Mouse (Mus musculus) v-Abl transformed pro-B cells (cell line): ENCODE data around the gene Pabpc4l.
"Not testable (repeated sequence)": the region's sequence is repeated elsewhere in the genome, so short reads cannot be mapped to it uniquely, and the experiment has no call there.

Source experiments
- in situ Hi-C, 2 experiments: fragments of 400-800 bp; cut with MboI; formaldehyde crosslinking; loops; one replicate each; pipeline ENCODE4 v1.15.1; 2025; ENCODE audit not compliant: unreplicated experiment in 2 of 2

The Pabpc4l gene

DNA sequence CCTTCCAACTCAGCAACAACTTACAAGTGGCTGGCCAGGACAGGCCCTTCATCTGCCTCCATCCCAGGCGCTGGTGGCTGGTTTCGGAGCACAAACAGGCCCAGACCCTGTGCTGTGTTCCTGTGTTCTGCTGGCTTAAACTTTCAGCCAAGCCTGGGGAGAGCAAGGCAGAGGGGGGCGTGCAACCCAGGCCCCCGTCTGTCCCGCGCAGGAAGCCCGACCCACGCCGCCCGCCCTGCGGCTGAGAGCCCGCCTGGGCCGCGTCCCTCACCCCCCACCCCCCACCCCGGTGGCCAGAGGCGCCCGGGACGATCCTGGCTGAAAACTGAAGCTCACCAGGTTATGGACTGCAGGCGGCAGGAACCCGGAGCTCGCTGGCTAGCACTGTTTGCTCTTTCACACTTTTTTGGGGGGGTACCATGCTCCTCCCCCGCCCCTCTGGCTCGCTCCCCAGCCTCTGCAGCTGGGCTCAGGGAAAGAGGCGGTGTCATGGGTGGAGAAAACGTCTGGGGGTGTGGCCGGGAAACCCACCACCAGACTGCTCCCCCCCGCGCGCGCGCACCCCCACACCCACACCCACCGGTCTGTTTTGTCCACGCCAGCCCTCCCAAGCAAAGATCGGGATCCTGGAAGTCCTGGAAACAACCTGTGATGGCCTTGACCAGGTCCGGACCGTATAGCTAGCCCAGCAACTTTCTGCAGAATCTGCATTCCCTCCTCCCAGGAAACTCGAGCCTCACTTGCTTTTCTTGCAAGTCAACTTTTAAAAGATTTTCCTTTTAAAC, at the start of gene Pabpc4l:
Gene Pabpc4l (minus strand): TSS at position 739 of the 785 bp plus-strand sequence.
- in situ Hi-C loops, result no loop called here

DNA sequence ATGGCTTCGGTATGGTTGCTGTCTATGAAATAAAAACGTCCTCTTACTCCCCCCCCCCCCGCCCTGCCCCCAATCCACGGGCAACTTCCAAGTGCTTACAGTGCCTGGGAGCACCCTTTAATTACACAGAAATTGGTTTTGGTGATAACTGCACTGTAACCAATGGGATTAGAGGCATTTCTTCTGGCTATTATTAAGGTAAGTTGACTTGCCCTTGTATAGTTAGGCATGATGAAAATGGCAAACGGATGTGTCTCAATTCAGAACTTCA, 42.9 kb upstream of the Pabpc4l start:
- in situ Hi-C loops, result no loop called here

DNA sequence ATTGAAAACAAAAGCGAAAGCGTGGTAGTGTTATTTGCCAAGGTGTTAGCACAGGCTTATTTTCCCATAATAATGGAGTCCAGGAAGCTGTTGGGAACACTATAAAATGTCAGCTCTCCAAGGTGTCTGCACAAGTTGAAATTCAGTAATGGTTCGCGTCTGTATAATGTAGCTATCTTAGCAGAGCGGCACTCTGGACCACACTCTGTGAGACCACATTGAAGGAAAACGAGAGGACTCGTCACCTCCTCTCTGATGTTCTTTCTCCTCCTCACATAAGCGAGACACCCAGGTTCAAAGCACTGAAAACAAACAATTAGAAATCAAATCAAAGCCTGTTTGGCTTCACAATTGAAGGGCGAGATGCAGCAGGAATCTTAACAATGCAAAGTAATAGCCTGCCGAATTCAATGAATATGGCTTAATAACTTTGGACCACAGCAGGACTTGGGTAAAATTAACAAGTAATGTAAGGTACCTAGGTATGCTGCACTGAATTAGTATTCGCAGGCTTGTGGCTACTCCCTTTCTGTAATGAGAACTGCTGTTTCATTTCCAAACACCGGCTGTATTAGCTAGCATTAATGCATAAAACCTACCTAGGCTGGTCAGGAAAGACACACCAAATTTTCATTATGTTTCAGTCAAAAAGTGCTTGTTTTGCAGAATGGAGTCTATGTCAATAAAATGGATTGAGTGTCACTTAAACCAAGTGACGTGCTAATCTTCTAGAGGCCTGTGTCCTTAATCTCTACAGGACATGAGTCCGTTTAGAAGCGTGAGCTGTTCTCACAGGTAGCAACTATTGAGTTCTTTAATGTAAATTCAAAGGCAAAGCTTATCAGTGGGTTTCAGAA, 42.3 kb upstream of the Pabpc4l start:
- in situ Hi-C loops, result no loop called here

DNA sequence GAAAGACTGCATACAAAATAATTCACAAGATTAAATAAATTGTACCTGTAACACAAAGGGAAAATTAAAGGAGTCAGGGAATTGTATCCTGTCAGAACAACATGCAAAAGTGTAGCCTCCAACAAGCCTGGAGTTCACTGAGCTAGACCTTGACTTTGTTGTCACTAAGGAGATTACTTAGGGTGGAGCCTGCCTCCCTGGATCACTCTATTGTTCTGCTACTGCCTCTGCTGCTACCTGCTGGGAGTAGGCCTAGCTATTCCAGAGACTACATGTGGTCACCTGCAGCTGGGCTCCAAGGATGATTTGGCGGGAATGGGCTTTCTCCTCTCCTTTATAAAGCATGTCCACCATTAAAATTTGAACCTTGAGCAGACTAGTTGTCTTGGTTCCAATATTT, 38.1 kb upstream of the Pabpc4l start:
- in situ Hi-C loops, result not testable (repeated sequence)

DNA sequence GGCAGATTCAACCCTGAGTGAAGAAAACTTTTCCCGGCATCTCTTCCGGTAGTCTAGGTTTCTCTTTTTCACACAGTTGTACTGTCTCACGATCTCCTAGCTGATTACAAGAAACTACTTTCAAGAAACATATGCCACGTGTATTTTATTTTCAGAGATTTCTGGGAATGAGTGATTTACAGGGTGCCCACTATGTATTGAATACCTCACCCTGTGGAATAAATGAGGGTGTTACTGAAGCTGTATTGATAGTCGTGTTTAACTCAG, 180 bp upstream of the Pabpc4l start:
- in situ Hi-C loops, result no loop called here

DNA sequence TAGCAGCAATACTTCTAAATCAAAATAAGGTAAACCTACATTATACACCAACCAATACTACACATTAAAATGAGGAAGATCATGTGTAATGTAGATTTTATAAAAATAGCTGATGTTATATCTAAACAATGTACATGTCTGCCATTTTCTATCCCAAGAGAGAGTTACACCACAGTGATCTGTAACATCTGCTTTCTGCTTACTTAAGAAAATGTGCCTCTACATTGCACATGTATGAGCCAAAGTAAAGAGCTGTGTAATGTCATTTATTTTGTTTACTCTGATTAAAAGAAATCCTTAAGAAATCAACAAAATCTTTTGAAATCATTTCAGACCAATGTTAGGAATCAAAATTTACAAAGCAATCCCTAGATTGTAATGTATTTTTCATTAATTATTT, 16.6 kb downstream of the Pabpc4l start:
- in situ Hi-C loops, result no loop called here
